Mouse (Mus musculus): ENCODE data around the gene Ankrd31.
"Not testable (repeated sequence)": the region's sequence is repeated elsewhere in the genome, so short reads cannot be mapped to it uniquely, and the experiment has no call there.

Ankrd31 gene

GRCm38 (mm10) chr13:96939680-96940079, 191.6 kb downstream of the Ankrd31 start:
- no peak for DNase-seq (ENCODE audit: low spot score in 2 of 2)

- not testable (repeated sequence) for DNase-seq (ENCODE audit: low spot score in 2 of 2)
Observed at GRCm38 (mm10) chr13:96941481-96941880, 193.4 kb downstream of the Ankrd31 start.

- DNase-seq (ENCODE audit: low spot score in 2 of 2), result no peak
Observed at GRCm38 (mm10) chr13:96943571-96943970, 195.5 kb downstream of the Ankrd31 start.

GRCm38 (mm10) chr13:96945748-96946147, 197.7 kb downstream of the Ankrd31 start:
- no peak for DNase-seq (ENCODE audit: low spot score in 2 of 2)

- no peak for DNase-seq (ENCODE audit: low spot score in 2 of 2)
Observed at GRCm38 (mm10) chr13:96947722-96948121, 199.7 kb downstream of the Ankrd31 start.

- no peak for DNase-seq (ENCODE audit: low spot score in 2 of 2)
Observed at GRCm38 (mm10) chr13:96951880-96952279, 203.8 kb downstream of the Ankrd31 start.

- DNase-seq (ENCODE audit: low spot score in 2 of 2), result no peak
Observed at GRCm38 (mm10) chr13:96956466-96956865, 208.4 kb downstream of the Ankrd31 start.

Measured in urinary bladder, postnatal 4 days (tissue).